ENCODE assay signal across 15 mouse cellular contexts in genomic region chr6:142998221-142998999, GRCm38 (mm10). TPM values are rescaled to one million over a fixed set of nuclear protein-coding genes. Genes with fewer than 3 reads are reported as not detected.
A peak's percentile ranks its signal among the peaks of the same experiment; 100 is the strongest.
DNase-seq lines count a peak whose midpoint lies in the region; ATAC-seq and TF ChIP-seq lines count a peak whose summit lies in the region.
"Had no signal": no experiment of that assay in that cellular context is flagged by ENCODE, and none has a peak within 500 bp of the region (broad histone marks: within the 10 kb centered on the region; RNA-seq: fewer than 3 reads in every experiment).

No protein-coding gene starts in this region.

- no peaks in the 10 kb centered on the region for H3K27me3 ChIP-seq in hindbrain, embryonic 15.5 days
- H3K27me3 ChIP-seq in hindbrain, embryonic 11.5 days (ENCODE audit: control insufficient read depth, insufficient read depth, low read length): no peaks in the 10 kb centered on the region
- no peaks in the 10 kb centered on the region for H3K27me3 ChIP-seq in lung, postnatal 0 days (replicated peaks; ENCODE audit: insufficient read depth, low read length)
- H3K27me3 ChIP-seq: limb, embryonic 13.5 days; midbrain, embryonic 15.5 days; neural tube, embryonic 12.5 days had no signal

- no peak overlapping the region for H3K4me2 ChIP-seq in hindbrain, embryonic 15.5 days
- no peak overlapping the region for H3K4me2 ChIP-seq in hindbrain, embryonic 11.5 days (replicated peaks; ENCODE audit: low read depth, low read length)
- no peak overlapping the region for H3K4me2 ChIP-seq in lung, postnatal 0 days (replicated peaks; ENCODE audit: low read depth, low read length)
- H3K4me2 ChIP-seq: limb, embryonic 13.5 days; midbrain, embryonic 15.5 days; neural tube, embryonic 12.5 days had no signal

- peak; percentile 43; the same call in 1 of the 2 replicates for ATAC-seq in hindbrain, embryonic 15.5 days (ENCODE audit: low FRiP score, low read depth)
- no peak for ATAC-seq in hindbrain, embryonic 11.5 days (ENCODE audit: low FRiP score)
- no peak; the same call in 1 of the 2 replicates for ATAC-seq in lung, postnatal 0 days
- ATAC-seq: midbrain, embryonic 15.5 days had no signal

- TF ChIP-seq CTCF in lung, postnatal 0 days (IDR thresholded peaks at IDR 0.05): no peak

- H3K4me3 ChIP-seq in hindbrain, embryonic 15.5 days: no peak overlapping the region
- H3K4me3 ChIP-seq in hindbrain, embryonic 11.5 days (ENCODE audit: low read depth, low read length): no peak overlapping the region
- H3K4me3 ChIP-seq in lung, postnatal 0 days (ENCODE audit: low read depth, low read length): no peak overlapping the region
- H3K4me3 ChIP-seq: limb, embryonic 13.5 days; midbrain, embryonic 15.5 days; neural tube, embryonic 12.5 days had no signal

- peaks cover 14% of the 10 kb centered on the region for H3K4me1 ChIP-seq in hindbrain, embryonic 15.5 days (replicated peaks)
- H3K4me1 ChIP-seq in hindbrain, embryonic 11.5 days (replicated peaks; ENCODE audit: control insufficient read depth, insufficient read depth, low read length): 0 out of 2 replicates have a peak, but pooled peaks cover 2% of the 10 kb centered on the region
- H3K4me1 ChIP-seq in lung, postnatal 0 days (ENCODE audit: insufficient read depth, low read depth, low read length): no peaks in the 10 kb centered on the region

- H3K9ac ChIP-seq in hindbrain, embryonic 15.5 days: no peak overlapping the region
- no peak overlapping the region for H3K9ac ChIP-seq in hindbrain, embryonic 11.5 days (ENCODE audit: low read depth, low read length)
- H3K9ac ChIP-seq in lung, postnatal 0 days (replicated peaks; ENCODE audit: low read depth): no peak overlapping the region
- H3K9ac ChIP-seq: limb, embryonic 13.5 days; midbrain, embryonic 15.5 days; neural tube, embryonic 12.5 days had no signal

- H3K36me3 ChIP-seq in hindbrain, embryonic 15.5 days: no peaks in the 10 kb centered on the region
- H3K36me3 ChIP-seq in hindbrain, embryonic 11.5 days (ENCODE audit: control insufficient read depth, insufficient read depth, low read length): no peaks in the 10 kb centered on the region
- no peaks in the 10 kb centered on the region for H3K36me3 ChIP-seq in lung, postnatal 0 days (ENCODE audit: insufficient read depth, low read length)
- H3K36me3 ChIP-seq: limb, embryonic 13.5 days; midbrain, embryonic 15.5 days; neural tube, embryonic 12.5 days had no signal

- no peaks in the 10 kb centered on the region for H3K9me3 ChIP-seq in hindbrain, embryonic 15.5 days
- H3K9me3 ChIP-seq in hindbrain, embryonic 11.5 days (ENCODE audit: control insufficient read depth, low read length): no peaks in the 10 kb centered on the region
- no peaks in the 10 kb centered on the region for H3K9me3 ChIP-seq in lung, postnatal 0 days (ENCODE audit: low read length)
- H3K9me3 ChIP-seq: limb, embryonic 13.5 days; midbrain, embryonic 15.5 days; neural tube, embryonic 12.5 days had no signal

- no peak overlapping the region for H3K27ac ChIP-seq in hindbrain, embryonic 15.5 days (replicated peaks)
- H3K27ac ChIP-seq in hindbrain, embryonic 11.5 days (ENCODE audit: low read depth, low read length): no peak overlapping the region
- H3K27ac ChIP-seq in lung, postnatal 0 days (ENCODE audit: low read length): no peak overlapping the region
- H3K27ac ChIP-seq: limb, embryonic 13.5 days; macrophage; midbrain, embryonic 15.5 days; neural tube, embryonic 12.5 days had no signal

- DNase-seq in adrenal gland, postnatal 14 days: peak; percentile 47
- DNase-seq in adrenal gland, adult 18-20 months (ENCODE audit: low spot score in 2 of 2): no peak
- no peak for DNase-seq in hindbrain, embryonic 11.5 days (ENCODE audit: low spot score)
- DNase-seq in lung, postnatal 0 days (ENCODE audit: low spot score): peak; percentile 11
- no peak for DNase-seq in lung, adult 18-20 months
- DNase-seq in lung, postnatal 36 days: peak; percentile 10
- DNase-seq in right cerebral cortex, postnatal 4 days: no peak
- DNase-seq: cerebellum, adult 8-10 months; right cerebral cortex, adult 18-20 months; thymus, adult 2 months had no signal

- no peak for TF ChIP-seq EP300 in lung, postnatal 0 days (IDR thresholded peaks at IDR 0.05)

- WGBS in hindbrain, embryonic 15.5 days: 63% methylated on average over 12 of the region's 12 CpGs
- 79% methylated on average over 12 of the region's 12 CpGs for WGBS in hindbrain, embryonic 11.5 days
- WGBS in lung, postnatal 0 days: 38% methylated on average over 12 of the region's 12 CpGs

RNA-seq across cellular contexts. Expression of gene St8sia1, which starts 34.2 kb away (rescaled TPM):
- 1.9 and 2.8 TPM in 2 replicates for total RNA-seq in adrenal gland, postnatal 14 days (2021)
- 1 to 10 TPM in 1 of 2 experiments, under 1 TPM in 1; 0.83 to 1.2 TPM for total RNA-seq in adrenal gland, adult 18-20 months (2021)
- 7.0 and 7.8 TPM in 2 replicates for polyA plus RNA-seq in hindbrain, embryonic 15.5 days (2015; fragmentation: Nextera tagmentation; extraction: Ambion mirVana)
- polyA plus RNA-seq in hindbrain, embryonic 11.5 days (2014; fragmentation: Nextera tagmentation; extraction: Ambion mirVana): 5.1 and 6.3 TPM in 2 replicates
- 0.11 and 0.23 TPM in 2 replicates for polyA plus RNA-seq in lung, postnatal 0 days (2015; fragmentation: Nextera tagmentation; extraction: Ambion mirVana)

Comparison
In these comparisons a context has a peak if more than half of its experiments do, and no peak if none do; other contexts are left out.
1. DNase-seq: peak in adrenal gland, postnatal 14 days (single experiment), lung, postnatal 0 days (single experiment) and lung, postnatal 36 days (single experiment); none in adrenal gland, adult 18-20 months (0 of 2), hindbrain, embryonic 11.5 days (single experiment), lung, adult 18-20 months (0 of 2) and right cerebral cortex, postnatal 4 days (single experiment).